Mouse (Mus musculus) G1E (cell line): ENCODE data around the gene Naglu. TPM values are rescaled to one million over a fixed set of nuclear protein-coding genes. Genes with fewer than 3 reads are reported as not detected.

ENCODE experiments used
- ATAC-seq: 2 replicates; pipeline ENCODE4 v1.8.0; 2016; ENCODE audit warnings: mild to moderate bottlenecking; ENCODE audit not compliant: insufficient number of reproducible peaks, poor library complexity, low FRiP score, severe bottlenecking; ENCODE audit errors: extremely low read depth
- DNase-seq: peaks from one replicate; pipeline ENCODE4 v3.0.0; 2012; ENCODE audit warnings: low spot score
- H3K27me3 ChIP-seq: 2 replicates; pipeline ENCODE4 v1.6.1; 2012; ENCODE audit warnings: mild to moderate bottlenecking, low read length, inconsistent platforms; ENCODE audit not compliant: insufficient read depth
- H3K36me3 ChIP-seq: replicated peaks from 2 replicates; pipeline ENCODE3; 2012; ENCODE audit warnings: mild to moderate bottlenecking, inconsistent platforms
- H3K4me1 ChIP-seq: 2 replicates; pipeline ENCODE4 v1.6.1; 2012; ENCODE audit warnings: low read depth, low read length, inconsistent platforms, mixed read lengths; ENCODE audit not compliant: insufficient read depth
- H3K4me3 ChIP-seq: 2 replicates; pipeline ENCODE4 v1.5.1; 2012; ENCODE audit warnings: low read depth, mild to moderate bottlenecking, inconsistent platforms, low read length, moderate library complexity, mixed read lengths
- H3K9me3 ChIP-seq: replicated peaks from 2 replicates; pipeline ENCODE4 v1.6.1; 2012; ENCODE audit warnings: inconsistent platforms
- CTCF ChIP-seq: IDR thresholded peaks from 2 replicates; pipeline ENCODE4 v1.5.1; 2012; ENCODE audit warnings: low read depth, low read length, inconsistent platforms, mixed read lengths
- GATA1 ChIP-seq: IDR thresholded peaks from 2 replicates; pipeline ENCODE4 v1.6.1; 2012; ENCODE audit warnings: borderline replicate concordance, low read length, inconsistent platforms, mixed read lengths
- GATA2 ChIP-seq: IDR thresholded peaks from 2 replicates; pipeline ENCODE4 v1.6.1; 2012; ENCODE audit warnings: low read depth, low read length, inconsistent platforms, borderline replicate concordance
- POLR2AphosphoS5 ChIP-seq: IDR thresholded peaks from 2 replicates; pipeline ENCODE4 v1.6.1; 2012; ENCODE audit warnings: low read depth, low read length, inconsistent platforms; ENCODE audit not compliant: insufficient replicate concordance
- TAL1 ChIP-seq: conservative IDR thresholded peaks from 2 replicates; pipeline ENCODE4 v1.6.1; 2012; ENCODE audit warnings: low read depth, low read length, inconsistent platforms, mixed read lengths
- polyA plus RNA-seq: library from polyadenylated mRNA; stranded (reverse); fragments of >175 nt; gene quantifications from 2 replicates; pipeline ENCODE4 v1.2.3, GENCODE M21; 2012
- total RNA-seq, 2 experiments: library from RNA; stranded (forward) in 1 of 2; stranded (reverse) in 1 of 2; fragments of 200-1000 nt in 1 of 2; fragments of >200 nt in 1 of 2; fragmentation: Nextera tagmentation in 1 of 2; gene quantifications; 2 replicates each; pipeline ENCODE4 v1.2.3; 2014 to 2017

The Naglu gene
- total and polyA plus RNA-seq, 3 experiments: 6.3 to 14.2 (median 6.4) TPM

GRCm38 (mm10) chr11:101094930-101095313, 25.1 kb downstream of the Naglu start:
- no peak for TF ChIP-seq TAL1
- no peak for TF ChIP-seq CTCF
- no peak for TF ChIP-seq POLR2AphosphoS5
- TF ChIP-seq GATA2: no peak
- TF ChIP-seq GATA1: no peak
- H3K27me3 ChIP-seq: no peaks in the 10 kb centered on the region
- H3K4me1 ChIP-seq: peaks cover 41% of the 10 kb centered on the region
- DNase-seq: no peak
- H3K36me3 ChIP-seq: peaks cover 78% of the 10 kb centered on the region
- no peak for ATAC-seq
- H3K4me3 ChIP-seq: peak overlapping the region; percentile 79
- H3K9me3 ChIP-seq: no peaks in the 10 kb centered on the region

GRCm38 (mm10) chr11:101095314-101096024, 25.7 kb downstream of the Naglu start, which contains the start of gene Psmc3ip:
Gene Psmc3ip (minus strand): TSS chr11:101095436.
- TF ChIP-seq TAL1: no peak
- TF ChIP-seq GATA2: no peak
- no peak; the same call in 1 of the 2 replicates for TF ChIP-seq CTCF
- TF ChIP-seq POLR2AphosphoS5: no peak
- peak within 1 kb of the TSS; percentile 79 for H3K4me3 ChIP-seq
- H3K36me3 ChIP-seq: peaks cover 78% of the 10 kb centered on the region
- DNase-seq: peak; percentile 99
- no peaks in the 10 kb centered on the region for H3K9me3 ChIP-seq
- ATAC-seq: peak; percentile 92
- no peaks in the 10 kb centered on the region for H3K27me3 ChIP-seq
- peaks cover 41% of the 10 kb centered on the region for H3K4me1 ChIP-seq

GRCm38 (mm10) chr11:101098231-101098630, 28.4 kb downstream of the Naglu start:
- ATAC-seq: no peak
- TF ChIP-seq CTCF (no peak), GATA2 (no peak), TAL1 (no peak), GATA1 (no peak), POLR2AphosphoS5 (no peak)
- DNase-seq: no peak
- Histone ChIP-seq H3K4me3 (no peak overlapping the region), H3K4me1 (peaks cover 30% of the 10 kb centered on the region), H3K27me3 (no peaks in the 10 kb centered on the region), H3K36me3 (peaks cover 78% of the 10 kb centered on the region), H3K9me3 (no peaks in the 10 kb centered on the region)

- H3K27me3 ChIP-seq: no peaks in the 10 kb centered on the region
- TF ChIP-seq GATA2: no peak
- no peak for TF ChIP-seq POLR2AphosphoS5
- no peak for TF ChIP-seq CTCF
- peaks cover under 1% of the 10 kb centered on the region; the same call in 1 of the 2 replicates for H3K4me1 ChIP-seq
- ATAC-seq (no peak), DNase-seq (no peak)
- H3K36me3 ChIP-seq: peaks cover 91% of the 10 kb centered on the region
- H3K9me3 ChIP-seq: no peaks in the 10 kb centered on the region
- H3K4me3 ChIP-seq: no peak overlapping the region
Measured at GRCm38 (mm10) chr11:101103011-101103410, 33.2 kb downstream of the Naglu start.

- ATAC-seq: no peak
Measured at GRCm38 (mm10) chr11:101109351-101109750, 39.5 kb downstream of the Naglu start.

GRCm38 (mm10) chr11:101110708-101111107, 40.9 kb downstream of the Naglu start:
- Histone ChIP-seq H3K4me3 (no peak overlapping the region), H3K4me1 (peaks cover 17% of the 10 kb centered on the region), H3K27me3 (no peaks in the 10 kb centered on the region), H3K36me3 (peaks cover 71% of the 10 kb centered on the region), H3K9me3 (peaks cover 3% of the 10 kb centered on the region; the same call in 1 of the 2 replicates)
- ATAC-seq (no peak), DNase-seq (no peak)
- no peak for TF ChIP-seq CTCF
- no peak for TF ChIP-seq TAL1
- no peak for TF ChIP-seq GATA1
- no peak for TF ChIP-seq POLR2AphosphoS5
- TF ChIP-seq GATA2: no peak

More at GRCm38 (mm10) chr11:101109351-101109750, 39.5 kb downstream of the Naglu start:
- peaks cover 8% of the 10 kb centered on the region for H3K4me1 ChIP-seq
- H3K36me3 ChIP-seq: peaks cover 72% of the 10 kb centered on the region
- peaks cover 3% of the 10 kb centered on the region; the same call in 1 of the 2 replicates for H3K9me3 ChIP-seq
- TF ChIP-seq CTCF (no peak), GATA1 (no peak), TAL1 (no peak), GATA2 (no peak), POLR2AphosphoS5 (no peak)
- no peak for DNase-seq
- no peaks in the 10 kb centered on the region for H3K27me3 ChIP-seq
- H3K4me3 ChIP-seq: no peak overlapping the region
